16 mouse cellular contexts compared by ENCODE assay signal in the genomic region with DNA sequence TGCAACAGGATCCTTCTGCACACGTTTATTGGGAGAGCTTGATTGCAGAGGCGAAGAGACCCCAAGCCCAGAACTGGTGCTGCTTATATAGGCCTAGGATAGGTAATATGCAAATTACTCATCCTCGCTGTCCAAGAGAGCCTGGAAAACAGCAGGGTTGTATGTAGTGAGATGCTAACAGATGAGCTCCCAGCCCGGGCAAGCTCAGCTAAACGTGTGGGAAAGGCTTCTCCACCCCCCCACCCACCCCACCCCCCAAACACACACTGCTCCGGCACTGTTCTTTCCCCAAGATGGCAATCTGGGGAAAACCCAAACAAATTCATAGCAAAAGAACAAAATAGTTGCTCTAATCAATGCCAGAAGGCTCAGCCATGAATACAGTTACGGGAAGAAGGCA.
"Had no signal": no experiment of that assay in that cellular context is flagged by ENCODE, and none has a peak within 500 bp of the region (broad histone marks: within the 10 kb centered on the region; RNA-seq: fewer than 3 reads in every experiment).

No protein-coding gene starts in this region.

- H3K36me3 ChIP-seq: intestine, embryonic 15.5 days; kidney, embryonic 15.5 days; limb, embryonic 12.5 days; liver, embryonic 13.5 days had no signal

- H3K27me3 ChIP-seq: intestine, embryonic 15.5 days; kidney, embryonic 15.5 days; limb, embryonic 12.5 days; liver, embryonic 13.5 days had no signal

- H3K4me3 ChIP-seq: intestine, embryonic 15.5 days; kidney, embryonic 15.5 days; left cerebral cortex, adult 2 months; limb, embryonic 12.5 days; liver, embryonic 13.5 days; myocyte had no signal

- ATAC-seq: midbrain, embryonic 16.5 days had no signal

- DNase-seq: kidney, adult 11 months; kidney, adult 8-10 months; layer of hippocampus, postnatal 36 days; liver, embryonic 13.5 days; lung, adult 2 months; right cerebral cortex, postnatal 14 days; right cerebral cortex, postnatal 4 days; thymus, adult 2 months; thymus, postnatal 14 days had no signal

- H3K27ac ChIP-seq: intestine, embryonic 15.5 days; kidney, embryonic 15.5 days; left cerebral cortex, adult 2 months; liver, embryonic 13.5 days had no signal

- H3K9ac ChIP-seq: intestine, embryonic 15.5 days; kidney, embryonic 15.5 days; limb, embryonic 12.5 days; liver, embryonic 13.5 days had no signal

- H3K9me3 ChIP-seq: intestine, embryonic 15.5 days; kidney, embryonic 15.5 days; limb, embryonic 12.5 days; liver, embryonic 13.5 days had no signal

- H3K4me2 ChIP-seq: intestine, embryonic 15.5 days; kidney, embryonic 15.5 days; limb, embryonic 12.5 days; liver, embryonic 13.5 days; midbrain, embryonic 11.5 days had no signal
